Mouse (Mus musculus): ENCODE data around the gene Numb. TPM values are rescaled to one million over a fixed set of nuclear protein-coding genes. Genes with fewer than 3 reads are reported as not detected.

The Numb gene
- polyA plus RNA-seq, 1 experiment from 2014 or later, result 30.8 TPM

DNA sequence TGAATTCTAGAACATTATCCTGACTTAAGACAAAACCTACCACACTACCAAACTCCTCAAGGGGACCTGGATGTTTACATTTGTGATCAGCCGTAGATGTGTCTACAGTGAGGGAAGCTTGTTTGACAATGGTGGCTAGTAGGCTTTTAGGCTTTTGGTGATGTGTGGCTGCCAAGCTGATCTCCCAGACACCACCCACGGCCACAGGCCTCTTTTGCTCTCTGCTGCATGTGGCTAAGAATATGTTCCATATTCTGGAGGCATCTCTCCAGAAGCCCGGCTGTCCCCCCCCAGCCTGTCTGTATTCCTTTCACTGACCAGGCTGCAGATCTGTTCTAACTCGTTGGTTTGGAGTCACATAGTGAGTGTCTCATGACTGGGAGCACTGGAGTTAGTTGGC is 131.0 kb downstream of the Numb start:
- Histone ChIP-seq H3K9ac (ENCODE audit: low read length) (no peak overlapping the region), H3K4me1 (ENCODE audit: control insufficient read depth, insufficient read depth, low read length) (no peaks in the 10 kb centered on the region), H3K4me2 (ENCODE audit: low read depth) (no peak overlapping the region), H3K27ac (ENCODE audit: low read depth, low read length) (no peak overlapping the region), H3K4me3 (ENCODE audit: low read depth, low read length) (no peak overlapping the region), H3K27me3 (ENCODE audit: control insufficient read depth, insufficient read depth, low read length) (no peaks in the 10 kb centered on the region), H3K9me3 (ENCODE audit: control insufficient read depth, low read length) (no peaks in the 10 kb centered on the region), H3K36me3 (ENCODE audit: control insufficient read depth, insufficient read depth, low read length) (peaks cover 5% of the 10 kb centered on the region; the same call in 1 of the 2 replicates)
- WGBS, result 86% methylated on average over 4 of the region's 4 CpGs
- DNase-seq (ENCODE audit: low spot score), result no peak
- no peak for ATAC-seq (ENCODE audit: insufficient read depth, low FRiP score, low TSS enrichment)

DNA sequence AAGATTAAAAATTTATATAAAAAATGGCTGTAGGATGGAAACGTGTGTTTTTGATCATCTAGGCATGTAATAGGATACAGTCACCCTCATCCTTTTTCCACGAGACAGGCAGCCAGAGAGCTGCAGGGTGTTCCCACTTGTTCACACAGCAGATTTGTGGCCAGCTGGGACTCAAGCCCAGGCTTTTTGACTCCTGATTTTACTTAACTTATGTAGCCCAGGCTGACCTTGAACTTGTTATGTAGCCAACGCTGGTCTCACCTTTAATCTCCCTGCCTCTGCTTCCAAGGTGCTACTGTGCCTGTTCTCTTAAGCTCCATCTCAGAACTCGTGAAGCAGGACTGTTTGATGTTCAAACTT is 132.0 kb downstream of the Numb start:
- DNase-seq (ENCODE audit: low spot score) (no peak), ATAC-seq (ENCODE audit: insufficient read depth, low FRiP score, low TSS enrichment) (no peak)
- H3K9me3 ChIP-seq (ENCODE audit: control insufficient read depth, low read length), result no peaks in the 10 kb centered on the region
- H3K36me3 ChIP-seq (ENCODE audit: control insufficient read depth, insufficient read depth, low read length), result peaks cover 5% of the 10 kb centered on the region; the same call in 1 of the 2 replicates
- H3K4me2 ChIP-seq (ENCODE audit: low read depth), result no peak overlapping the region
- H3K4me3 ChIP-seq (ENCODE audit: low read depth, low read length), result no peak overlapping the region
- H3K4me1 ChIP-seq (ENCODE audit: control insufficient read depth, insufficient read depth, low read length), result no peaks in the 10 kb centered on the region
- no peak overlapping the region for H3K9ac ChIP-seq (ENCODE audit: low read length)
- no peak overlapping the region for H3K27ac ChIP-seq (ENCODE audit: low read depth, low read length)
- 49% methylated on average over 4 of the region's 4 CpGs for WGBS
- H3K27me3 ChIP-seq (ENCODE audit: control insufficient read depth, insufficient read depth, low read length), result no peaks in the 10 kb centered on the region

GRCm38 (mm10) chr12:83789051-83789780 is 132.5 kb downstream of the Numb start:
- no peak for ATAC-seq (ENCODE audit: insufficient read depth, low FRiP score, low TSS enrichment)
- WGBS, result 90% methylated on average over 17 of the region's 17 CpGs

GRCm38 (mm10) chr12:83785305-83785704 is 136.4 kb downstream of the Numb start:
- Histone ChIP-seq H3K27me3 (ENCODE audit: control insufficient read depth, insufficient read depth, low read length) (no peaks in the 10 kb centered on the region), H3K4me3 (ENCODE audit: low read depth, low read length) (no peak overlapping the region), H3K27ac (ENCODE audit: low read depth, low read length) (no peak overlapping the region), H3K4me2 (ENCODE audit: low read depth) (no peak overlapping the region), H3K9me3 (ENCODE audit: control insufficient read depth, low read length) (no peaks in the 10 kb centered on the region), H3K36me3 (ENCODE audit: control insufficient read depth, insufficient read depth, low read length) (no peaks in the 10 kb centered on the region), H3K9ac (ENCODE audit: low read length) (no peak overlapping the region), H3K4me1 (ENCODE audit: control insufficient read depth, insufficient read depth, low read length) (no peaks in the 10 kb centered on the region)
- no peak for ATAC-seq (ENCODE audit: insufficient read depth, low FRiP score, low TSS enrichment)
- no peak for DNase-seq (ENCODE audit: low spot score)
- 77% methylated on average over 4 of the region's 4 CpGs for WGBS

More at GRCm38 (mm10) chr12:83789051-83789780, 132.5 kb downstream of the Numb start:
- no peaks in the 10 kb centered on the region for H3K4me1 ChIP-seq (ENCODE audit: control insufficient read depth, insufficient read depth, low read length)
- no peak overlapping the region for H3K9ac ChIP-seq (ENCODE audit: low read length)
- peaks cover 5% of the 10 kb centered on the region; the same call in 1 of the 2 replicates for H3K36me3 ChIP-seq (ENCODE audit: control insufficient read depth, insufficient read depth, low read length)
- H3K27ac ChIP-seq (ENCODE audit: low read depth, low read length), result no peak overlapping the region
- H3K4me3 ChIP-seq (ENCODE audit: low read depth, low read length), result no peak overlapping the region
- H3K9me3 ChIP-seq (ENCODE audit: control insufficient read depth, low read length), result no peaks in the 10 kb centered on the region
- no peaks in the 10 kb centered on the region for H3K27me3 ChIP-seq (ENCODE audit: control insufficient read depth, insufficient read depth, low read length)
- DNase-seq (ENCODE audit: low spot score), result no peak
- H3K4me2 ChIP-seq (ENCODE audit: low read depth), result no peak overlapping the region

- no peaks in the 10 kb centered on the region for H3K27me3 ChIP-seq (ENCODE audit: control insufficient read depth, insufficient read depth, low read length)
- no peaks in the 10 kb centered on the region for H3K36me3 ChIP-seq (ENCODE audit: control insufficient read depth, insufficient read depth, low read length)
- H3K27ac ChIP-seq (ENCODE audit: low read depth, low read length), result no peak overlapping the region
- no peak for ATAC-seq (ENCODE audit: insufficient read depth, low FRiP score, low TSS enrichment)
- no peak overlapping the region for H3K4me3 ChIP-seq (ENCODE audit: low read depth, low read length)
- H3K4me1 ChIP-seq (ENCODE audit: control insufficient read depth, insufficient read depth, low read length), result no peaks in the 10 kb centered on the region
- WGBS, result 90% methylated on average over 10 of the region's 10 CpGs
- no peak overlapping the region for H3K4me2 ChIP-seq (ENCODE audit: low read depth)
- no peak overlapping the region for H3K9ac ChIP-seq (ENCODE audit: low read length)
- no peaks in the 10 kb centered on the region for H3K9me3 ChIP-seq (ENCODE audit: control insufficient read depth, low read length)
- DNase-seq (ENCODE audit: low spot score), result no peak
Measured at GRCm38 (mm10) chr12:83782669-83783068, 139.1 kb downstream of the Numb start.

GRCm38 (mm10) chr12:83781640-83782278 is 140.0 kb downstream of the Numb start:
- WGBS, result 78% methylated on average over 23 of the region's 23 CpGs
- ATAC-seq (ENCODE audit: insufficient read depth, low FRiP score, low TSS enrichment), result no peak

GRCm38 (mm10) chr12:83781204-83781603 is 140.5 kb downstream of the Numb start:
- no peak overlapping the region for H3K27ac ChIP-seq (ENCODE audit: low read depth, low read length)
- no peaks in the 10 kb centered on the region for H3K4me1 ChIP-seq (ENCODE audit: control insufficient read depth, insufficient read depth, low read length)
- ATAC-seq (ENCODE audit: insufficient read depth, low FRiP score, low TSS enrichment), result no peak
- no peak for DNase-seq (ENCODE audit: low spot score)
- WGBS, result 73% methylated on average over 7 of the region's 7 CpGs
- no peak overlapping the region for H3K9ac ChIP-seq (ENCODE audit: low read length)
- H3K27me3 ChIP-seq (ENCODE audit: control insufficient read depth, insufficient read depth, low read length), result no peaks in the 10 kb centered on the region
- H3K4me3 ChIP-seq (ENCODE audit: low read depth, low read length), result no peak overlapping the region
- H3K36me3 ChIP-seq (ENCODE audit: control insufficient read depth, insufficient read depth, low read length), result no peaks in the 10 kb centered on the region
- no peak overlapping the region for H3K4me2 ChIP-seq (ENCODE audit: low read depth)
- no peaks in the 10 kb centered on the region for H3K9me3 ChIP-seq (ENCODE audit: control insufficient read depth, low read length)

More at GRCm38 (mm10) chr12:83781640-83782278, 140.0 kb downstream of the Numb start:
- DNase-seq (ENCODE audit: low spot score), result no peak
- Histone ChIP-seq H3K36me3 (ENCODE audit: control insufficient read depth, insufficient read depth, low read length) (no peaks in the 10 kb centered on the region), H3K9ac (ENCODE audit: low read length) (no peak overlapping the region), H3K4me2 (ENCODE audit: low read depth) (no peak overlapping the region), H3K27me3 (ENCODE audit: control insufficient read depth, insufficient read depth, low read length) (no peaks in the 10 kb centered on the region), H3K4me1 (ENCODE audit: control insufficient read depth, insufficient read depth, low read length) (no peaks in the 10 kb centered on the region), H3K9me3 (ENCODE audit: control insufficient read depth, low read length) (no peaks in the 10 kb centered on the region), H3K4me3 (ENCODE audit: low read depth, low read length) (no peak overlapping the region), H3K27ac (ENCODE audit: low read depth, low read length) (no peak overlapping the region)

DNA sequence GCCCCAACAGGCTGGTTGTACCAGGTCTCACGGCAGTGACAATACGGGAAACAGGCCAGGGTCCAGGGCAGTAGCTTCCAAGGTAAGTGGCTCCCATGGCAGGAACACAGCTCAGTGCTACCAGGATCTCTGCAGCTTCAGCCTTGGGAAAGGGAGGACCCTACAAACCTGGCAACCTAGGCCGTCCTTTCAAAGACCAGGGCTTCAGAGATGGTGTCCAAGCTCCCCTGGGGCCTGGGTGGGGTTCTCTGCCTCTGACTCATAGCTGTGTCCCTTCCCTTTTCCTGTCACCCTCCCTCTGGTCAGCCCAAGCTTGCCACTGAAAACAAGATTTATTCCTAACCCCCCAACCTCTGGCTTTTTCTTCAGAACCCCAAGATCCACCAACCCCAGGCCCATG is 141.6 kb downstream of the Numb start:
- no peak overlapping the region for H3K9ac ChIP-seq (ENCODE audit: low read length)
- no peaks in the 10 kb centered on the region for H3K9me3 ChIP-seq (ENCODE audit: control insufficient read depth, low read length)
- no peaks in the 10 kb centered on the region for H3K4me1 ChIP-seq (ENCODE audit: control insufficient read depth, insufficient read depth, low read length)
- H3K27ac ChIP-seq (ENCODE audit: low read depth, low read length), result no peak overlapping the region
- ATAC-seq (ENCODE audit: insufficient read depth, low FRiP score, low TSS enrichment) (no peak), DNase-seq (ENCODE audit: low spot score) (no peak)
- H3K27me3 ChIP-seq (ENCODE audit: control insufficient read depth, insufficient read depth, low read length), result no peaks in the 10 kb centered on the region
- no peak overlapping the region for H3K4me2 ChIP-seq (ENCODE audit: low read depth)
- no peak overlapping the region for H3K4me3 ChIP-seq (ENCODE audit: low read depth, low read length)
- WGBS, result 86% methylated on average over 3 of the region's 3 CpGs
- H3K36me3 ChIP-seq (ENCODE audit: control insufficient read depth, insufficient read depth, low read length), result no peaks in the 10 kb centered on the region

GRCm38 (mm10) chr12:83776766-83777165 is 145.0 kb downstream of the Numb start:
- H3K36me3 ChIP-seq (ENCODE audit: control insufficient read depth, insufficient read depth, low read length), result no peaks in the 10 kb centered on the region
- no peak overlapping the region for H3K4me2 ChIP-seq (ENCODE audit: low read depth)
- H3K4me1 ChIP-seq (ENCODE audit: control insufficient read depth, insufficient read depth, low read length), result no peaks in the 10 kb centered on the region
- no peaks in the 10 kb centered on the region for H3K27me3 ChIP-seq (ENCODE audit: control insufficient read depth, insufficient read depth, low read length)
- ATAC-seq (ENCODE audit: insufficient read depth, low FRiP score, low TSS enrichment) (no peak), DNase-seq (ENCODE audit: low spot score) (no peak)
- no peaks in the 10 kb centered on the region for H3K9me3 ChIP-seq (ENCODE audit: control insufficient read depth, low read length)
- WGBS, result 90% methylated on average over 7 of the region's 7 CpGs
- no peak overlapping the region for H3K27ac ChIP-seq (ENCODE audit: low read depth, low read length)
- no peak overlapping the region for H3K9ac ChIP-seq (ENCODE audit: low read length)
- H3K4me3 ChIP-seq (ENCODE audit: low read depth, low read length), result no peak overlapping the region
